Mouse (Mus musculus) thymus, adult 2 months (tissue): ENCODE measurements around the gene Gpr25. TPM values are rescaled to one million over a fixed set of nuclear protein-coding genes. Genes with fewer than 3 reads are reported as not detected.
A peak's percentile ranks its signal among the peaks of the same experiment; 100 is the strongest.

Experiments used
- DNase-seq: peaks from one replicate; pipeline ENCODE4 v3.0.0; 2021
- H3K27ac ChIP-seq: fragments of 200-500 bp; 2 replicates; pipeline ENCODE4 v1.5.1; 2012; ENCODE audit warnings: low read length, control low read depth; ENCODE audit not compliant: control insufficient read depth, insufficient read depth
- H3K27me3 ChIP-seq: fragments of 200-500 bp; 2 replicates; pipeline ENCODE4 v1.6.1; 2012; ENCODE audit warnings: mild to moderate bottlenecking, low read length, moderate library complexity, mixed read lengths; ENCODE audit not compliant: control insufficient read depth, insufficient read depth
- H3K36me3 ChIP-seq: fragments of 200-500 bp; 2 replicates; pipeline ENCODE4 v1.6.1; 2012; ENCODE audit warnings: mild to moderate bottlenecking, low read length, moderate library complexity; ENCODE audit not compliant: control insufficient read depth, insufficient read depth
- H3K4me1 ChIP-seq: fragments of 200-500 bp; replicated peaks from 2 replicates; pipeline ENCODE4 v1.6.1; 2012; ENCODE audit warnings: low read length; ENCODE audit not compliant: control insufficient read depth, insufficient read depth
- H3K4me3 ChIP-seq: fragments of 200-500 bp; 2 replicates; pipeline ENCODE4 v1.5.1; 2012; ENCODE audit warnings: mild to moderate bottlenecking, low read length, control low read depth, moderate library complexity; ENCODE audit not compliant: control insufficient read depth, insufficient read depth
- CTCF ChIP-seq: fragments of 200-500 bp; IDR thresholded peaks from 2 replicates; pipeline ENCODE4 v1.5.1; 2012; ENCODE audit warnings: mild to moderate bottlenecking, control low read depth, low read length, moderate library complexity, borderline replicate concordance; ENCODE audit not compliant: control insufficient read depth, poor library complexity, insufficient read depth; ENCODE audit errors: extremely low read depth
- POLR2A ChIP-seq: fragments of 200-500 bp; IDR thresholded peaks from 2 replicates; pipeline ENCODE4 v1.6.1; 2012; ENCODE audit warnings: mild to moderate bottlenecking, low read length, control low read depth, moderate library complexity; ENCODE audit not compliant: control insufficient read depth, poor library complexity, insufficient read depth; ENCODE audit errors: extremely low read depth
- WGBS: fragments of 180-500 bp; shearing (Covaris S2); methylation state at CpG from one replicate; pipeline ENCODE4 v1.1.7; 2018; 5-methylcytosine and 5-hydroxymethylcytosine counted together
- polyA plus RNA-seq: library from polyadenylated mRNA; depleted of rRNA; stranded (reverse); fragments of >200 nt; gene quantifications from 2 replicates; pipeline ENCODE4 v1.2.3, GENCODE M21; 2012

Gene Gpr25
- polyA plus RNA-seq, 1 experiment = 24.4 TPM

DNA sequence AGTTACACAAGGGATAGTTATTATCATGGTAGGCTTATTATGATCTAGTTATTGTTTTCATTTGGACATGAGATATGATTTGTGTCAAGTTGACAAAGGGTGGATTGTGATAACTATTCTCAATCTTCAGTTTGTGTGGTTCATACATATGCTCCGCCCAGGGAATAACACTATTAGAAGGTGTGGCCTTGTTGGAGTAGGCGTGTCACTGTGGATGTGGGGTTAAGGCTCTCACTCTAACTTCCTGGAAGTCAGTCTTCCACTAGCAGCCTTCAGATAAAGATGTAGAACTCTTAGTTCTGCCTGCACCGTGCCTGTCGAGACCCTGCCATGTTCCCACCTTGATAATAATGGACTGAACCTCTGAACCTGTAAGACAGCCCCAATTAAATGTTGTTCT is 22.2 kb downstream of the Gpr25 start:
- H3K27me3 ChIP-seq = no peaks in the 10 kb centered on the region
- WGBS = 79% methylated on average over 4 of the region's 4 CpGs
- TF ChIP-seq POLR2A = no peak
- no peak for TF ChIP-seq CTCF
- no peak overlapping the region for H3K27ac ChIP-seq
- DNase-seq = no peak
- H3K4me1 ChIP-seq = peaks cover 7% of the 10 kb centered on the region
- H3K36me3 ChIP-seq = no peaks in the 10 kb centered on the region
- H3K4me3 ChIP-seq = no peak overlapping the region

GRCm38 (mm10) chr1:136234595-136235092 is 26.0 kb downstream of the Gpr25 start:
- DNase-seq = no peak
- WGBS = under 1% methylated on average over 9 of the region's 9 CpGs
- no peak overlapping the region for H3K27ac ChIP-seq
- H3K27me3 ChIP-seq = no peaks in the 10 kb centered on the region; the same call in 1 of the 2 replicates
- H3K4me1 ChIP-seq = peaks cover 24% of the 10 kb centered on the region
- H3K36me3 ChIP-seq = no peaks in the 10 kb centered on the region
- peak overlapping the region; percentile 60 for H3K4me3 ChIP-seq
- no peak for TF ChIP-seq CTCF
- TF ChIP-seq POLR2A = no peak

- no peak for TF ChIP-seq POLR2A
- no peak for TF ChIP-seq CTCF
- no peak within 1 kb of the TSS for H3K27ac ChIP-seq
- no peaks in the 10 kb centered on the region for H3K36me3 ChIP-seq
- 2% methylated on average over 51 of the region's 51 CpGs for WGBS
- peak within 1 kb of the TSS; percentile 60 for H3K4me3 ChIP-seq
- peaks cover 25% of the 10 kb centered on the region for H3K4me1 ChIP-seq
- DNase-seq = peak; percentile 49
- no peaks in the 10 kb centered on the region; the same call in 1 of the 2 replicates for H3K27me3 ChIP-seq
These were observed 26.6 kb downstream of the Gpr25 start, which contains the start of gene Inava for GRCm38 (mm10) chr1:136233892-136234594. TSS of gene Inava (minus strand) at chr1:136234264.

DNA sequence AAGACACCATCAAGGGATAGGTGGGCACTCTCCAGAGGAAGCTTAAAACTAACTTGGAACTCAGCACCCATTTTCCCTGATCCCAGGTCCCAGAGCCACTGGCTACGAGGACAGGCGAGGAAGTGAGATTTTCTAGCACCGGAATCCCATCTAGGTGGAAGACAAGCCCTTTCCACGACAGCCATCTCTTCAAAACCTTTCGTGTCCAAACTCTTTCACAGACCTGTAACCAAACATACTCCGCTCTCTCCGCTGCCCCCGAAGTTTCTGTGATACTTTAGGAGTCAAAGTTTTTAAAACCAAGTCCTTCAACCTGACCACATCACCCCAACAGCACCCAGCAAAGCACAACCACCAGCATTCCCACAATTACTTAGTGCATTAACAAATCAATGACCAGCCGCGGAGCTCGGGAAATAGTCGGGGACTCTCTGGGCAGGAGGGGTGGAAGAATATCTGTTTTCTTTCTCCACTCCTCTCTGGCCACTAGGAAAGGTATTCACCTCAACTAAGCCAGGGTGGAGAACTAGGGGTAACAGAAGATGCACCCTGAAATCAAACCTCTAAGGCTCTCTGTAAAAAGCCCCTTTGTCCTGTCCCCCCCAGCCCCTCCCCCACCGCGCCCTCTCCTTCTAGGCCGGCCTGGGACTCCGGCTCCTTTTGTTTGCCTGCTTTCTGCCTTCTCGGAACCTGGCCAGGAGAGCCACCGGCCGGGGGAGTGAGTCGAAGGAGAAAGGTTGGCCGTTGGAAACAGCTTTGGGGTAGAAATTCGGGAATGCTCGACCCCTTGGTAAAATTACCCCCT is 27.5 kb downstream of the Gpr25 start:
- WGBS = 23% methylated on average over 23 of the region's 23 CpGs
- Histone ChIP-seq H3K36me3 (no peaks in the 10 kb centered on the region), H3K27ac (no peak overlapping the region), H3K27me3 (no peaks in the 10 kb centered on the region; the same call in 1 of the 2 replicates), H3K4me1 (peaks cover 33% of the 10 kb centered on the region), H3K4me3 (no peak overlapping the region)
- no peak for TF ChIP-seq CTCF
- no peak for DNase-seq

DNA sequence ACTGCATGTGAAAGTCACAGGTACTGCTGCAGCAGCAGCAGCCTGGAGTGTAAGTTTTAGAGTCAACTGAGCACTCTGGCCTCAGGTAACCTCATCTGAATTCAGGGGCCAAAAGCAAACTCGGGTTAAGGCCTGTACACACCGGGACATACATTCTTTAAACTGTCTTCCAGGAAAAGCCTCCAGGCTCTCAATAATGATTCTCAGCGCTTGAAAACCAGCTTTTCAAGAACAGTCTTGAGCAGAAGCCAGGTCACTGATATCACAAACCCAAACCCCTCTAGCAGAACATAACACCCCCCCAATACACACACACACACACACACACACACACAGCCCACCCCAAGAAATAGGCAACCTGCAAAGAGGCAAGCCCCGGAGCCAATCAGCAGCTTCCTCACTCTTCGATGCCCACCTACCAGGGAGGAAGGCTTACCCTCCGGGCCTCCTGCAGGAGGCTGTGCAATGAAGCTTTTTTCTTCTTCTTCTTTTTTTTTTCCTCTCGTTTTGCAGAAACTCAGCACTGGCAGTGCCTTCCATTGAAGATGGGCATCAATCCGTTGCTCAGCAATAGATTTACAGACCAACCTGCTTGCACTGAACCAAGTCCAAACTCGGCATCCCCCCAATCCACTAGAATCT is 28.3 kb downstream of the Gpr25 start:
- H3K4me1 ChIP-seq = peaks cover 38% of the 10 kb centered on the region
- no peaks in the 10 kb centered on the region; the same call in 1 of the 2 replicates for H3K27me3 ChIP-seq
- H3K36me3 ChIP-seq = no peaks in the 10 kb centered on the region
- TF ChIP-seq CTCF = no peak
- DNase-seq = no peak
- no peak overlapping the region for H3K4me3 ChIP-seq
- H3K27ac ChIP-seq = no peak overlapping the region
- 16% methylated on average over 9 of the region's 9 CpGs for WGBS

GRCm38 (mm10) chr1:136231596-136231995 is 29.1 kb downstream of the Gpr25 start:
- peaks cover 38% of the 10 kb centered on the region for H3K4me1 ChIP-seq
- no peaks in the 10 kb centered on the region for H3K36me3 ChIP-seq
- no peak overlapping the region for H3K4me3 ChIP-seq
- DNase-seq = no peak
- WGBS = 76% methylated on average over 6 of the region's 6 CpGs
- H3K27ac ChIP-seq = no peak overlapping the region
- TF ChIP-seq CTCF = no peak
- TF ChIP-seq POLR2A = no peak
- H3K27me3 ChIP-seq = no peaks in the 10 kb centered on the region; the same call in 1 of the 2 replicates
